Mouse (Mus musculus): ENCODE data around the gene Cdcp1.

Cdcp1 gene

DNA sequence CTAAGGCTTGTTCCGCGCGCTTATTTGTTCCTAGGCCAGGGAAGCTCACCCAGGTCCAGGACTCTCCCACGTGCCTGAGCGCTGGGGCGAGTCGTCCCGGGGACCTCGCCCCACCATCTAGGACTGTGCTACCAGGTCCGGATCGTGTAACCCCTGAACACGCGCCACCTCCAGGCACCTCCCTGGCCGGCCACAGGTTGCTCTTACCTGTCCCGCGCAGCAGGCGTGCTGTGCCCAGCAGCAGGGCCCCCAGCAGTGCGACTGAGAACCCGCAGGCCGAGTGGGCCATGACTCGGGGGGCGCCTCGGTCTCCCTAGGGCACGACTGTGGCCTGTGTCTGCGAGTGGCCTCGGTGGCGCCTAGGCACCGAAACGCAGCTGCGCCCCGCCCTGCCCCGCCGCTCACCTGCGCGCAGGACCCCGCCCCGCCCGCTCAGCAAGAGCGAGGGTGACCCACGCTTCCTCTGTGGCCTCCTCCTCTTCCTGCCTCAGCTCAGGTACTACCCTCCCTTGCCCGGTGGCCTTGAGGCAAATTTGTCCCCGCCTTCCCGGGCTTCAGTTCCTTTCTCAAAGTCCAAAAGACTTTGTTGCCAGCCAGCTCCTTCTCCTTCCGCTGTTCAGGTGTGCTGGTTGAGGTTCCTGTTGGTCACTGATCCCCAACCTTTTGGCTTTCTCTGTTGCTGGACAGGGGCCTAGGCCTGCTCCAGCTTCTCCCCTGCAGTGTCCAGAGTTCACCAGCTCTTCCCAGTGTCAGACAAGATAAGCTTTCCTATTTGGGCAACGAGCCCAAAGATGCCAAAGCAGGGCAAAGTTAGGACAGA, at the start of gene Cdcp1:
Gene Cdcp1 (minus strand): TSS at position 418 of the 820 bp plus-strand sequence.
- DNase-seq: no peak

DNA sequence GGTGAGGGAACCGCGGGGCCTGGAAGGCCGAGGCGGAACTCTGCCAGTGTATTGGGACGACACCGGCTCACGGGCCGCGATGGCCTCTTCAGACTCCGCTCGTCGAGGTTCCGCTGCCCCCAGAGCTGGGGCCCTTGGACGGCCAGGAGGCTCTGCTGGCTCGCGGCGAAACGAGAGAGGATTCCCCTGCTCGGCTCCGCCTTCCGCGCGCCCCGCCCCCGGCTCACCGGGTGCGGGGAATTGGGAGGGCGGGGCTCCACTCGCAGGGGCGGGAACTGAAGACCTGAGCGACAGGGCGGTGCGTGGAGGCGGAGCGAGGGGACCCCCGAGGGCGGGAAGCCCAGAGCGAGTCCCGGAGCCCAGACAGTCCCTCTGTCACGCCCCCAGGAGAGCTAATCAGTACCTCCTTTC, 44.8 kb upstream of the Cdcp1 start, which contains the start of gene Tmem158:
Gene Tmem158 (minus strand): TSS at position 154 of the 411 bp plus-strand sequence.
- peak; percentile 69 for DNase-seq

DNA sequence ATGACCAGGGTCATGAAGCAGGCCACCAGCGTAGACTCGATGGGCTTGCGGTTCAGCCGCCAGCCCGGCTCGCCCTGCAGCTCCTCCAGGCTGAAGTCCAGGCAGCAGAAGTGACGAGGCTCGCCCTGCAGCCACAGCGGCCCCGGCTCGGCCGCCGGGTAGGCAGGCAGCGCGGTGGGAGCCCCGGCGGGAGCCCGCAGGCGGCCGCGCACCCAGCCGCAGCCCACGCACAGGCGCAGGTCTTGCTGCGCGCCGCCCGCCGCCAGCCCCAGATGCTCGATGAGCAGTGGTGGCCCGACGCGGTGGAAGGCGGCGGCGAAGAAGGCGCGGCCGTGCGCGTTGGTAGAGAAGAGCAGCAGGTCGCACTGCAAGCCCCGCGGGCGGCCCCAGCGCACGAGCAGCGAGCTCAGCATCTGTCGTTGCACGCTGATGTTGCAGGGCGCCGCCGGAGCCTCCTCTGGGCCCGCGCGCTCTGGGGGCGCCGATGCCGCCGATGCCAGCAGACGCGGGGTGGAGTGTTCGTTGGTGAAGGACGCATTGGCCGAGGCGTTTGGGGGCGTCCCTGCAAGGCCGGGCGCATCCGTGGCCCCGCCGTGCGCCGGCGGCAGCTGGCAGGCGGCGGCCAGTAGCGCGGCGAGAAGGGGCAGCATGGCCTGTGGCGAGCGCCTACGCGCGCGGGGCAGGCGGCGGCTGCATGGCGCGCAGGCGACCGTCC, 44.2 kb upstream of the Cdcp1 start:
- DNase-seq: no peak

DNA sequence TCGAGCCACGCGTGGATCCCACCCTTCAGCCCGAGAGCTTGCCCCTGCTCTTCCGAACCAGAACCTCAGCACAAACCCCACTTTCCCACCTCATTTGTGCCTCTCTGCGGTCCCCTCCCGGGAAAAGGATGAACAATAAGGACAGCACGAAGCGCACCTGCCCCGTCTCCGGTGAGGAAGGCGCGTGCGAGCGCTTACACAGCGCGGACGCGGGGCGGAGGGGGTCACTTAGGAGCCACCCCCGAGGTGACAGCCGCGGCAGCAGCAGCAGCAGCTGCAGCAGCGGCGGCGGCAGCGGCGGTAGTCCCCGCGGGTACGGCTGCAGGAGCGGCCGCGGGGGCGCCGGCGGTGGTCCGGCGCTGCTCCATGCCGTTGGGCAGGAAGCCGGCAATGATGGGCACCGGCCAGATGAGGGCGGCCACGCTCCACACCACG, 43.6 kb upstream of the Cdcp1 start:
- peak; percentile 73 for DNase-seq

DNA sequence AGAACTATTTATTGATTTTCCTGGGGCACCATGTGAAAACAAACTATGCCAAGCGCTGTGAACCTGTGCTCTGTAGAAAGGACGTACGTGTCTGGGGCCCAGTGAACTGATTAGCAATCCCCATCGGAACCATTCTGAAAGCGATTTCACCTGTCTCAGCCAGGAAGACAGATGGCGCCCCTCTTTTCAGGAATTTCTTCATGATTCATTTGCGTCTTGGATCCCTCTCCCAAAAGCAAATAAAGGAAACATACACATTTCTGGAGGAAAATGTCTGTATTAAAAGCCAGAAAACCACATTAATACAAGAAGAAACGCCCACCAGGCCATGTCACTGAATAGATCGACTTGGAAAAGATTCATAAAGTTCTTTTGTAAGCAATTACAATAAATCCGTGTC, 43.0 kb upstream of the Cdcp1 start:
- DNase-seq: no peak

DNA sequence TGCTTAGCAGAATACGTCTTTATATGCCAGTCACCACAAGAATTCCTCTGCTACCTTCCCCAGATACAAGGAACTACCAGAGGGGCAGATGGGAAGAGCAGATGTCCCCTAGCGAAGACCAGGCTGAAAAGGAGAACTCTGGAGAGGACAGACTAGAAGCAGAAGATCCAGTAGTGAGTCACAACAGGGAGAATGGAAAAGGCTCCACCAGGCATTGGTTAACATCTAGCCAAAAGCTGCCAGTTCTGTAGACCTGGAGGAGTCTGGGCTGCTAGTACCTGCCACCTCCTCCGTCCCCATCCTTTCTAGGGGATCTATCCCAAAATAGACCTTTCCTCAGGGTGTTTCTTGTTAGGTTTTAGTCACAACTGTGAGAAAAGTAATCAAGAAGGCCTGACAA, 39.9 kb upstream of the Cdcp1 start:
- DNase-seq: no peak

DNA sequence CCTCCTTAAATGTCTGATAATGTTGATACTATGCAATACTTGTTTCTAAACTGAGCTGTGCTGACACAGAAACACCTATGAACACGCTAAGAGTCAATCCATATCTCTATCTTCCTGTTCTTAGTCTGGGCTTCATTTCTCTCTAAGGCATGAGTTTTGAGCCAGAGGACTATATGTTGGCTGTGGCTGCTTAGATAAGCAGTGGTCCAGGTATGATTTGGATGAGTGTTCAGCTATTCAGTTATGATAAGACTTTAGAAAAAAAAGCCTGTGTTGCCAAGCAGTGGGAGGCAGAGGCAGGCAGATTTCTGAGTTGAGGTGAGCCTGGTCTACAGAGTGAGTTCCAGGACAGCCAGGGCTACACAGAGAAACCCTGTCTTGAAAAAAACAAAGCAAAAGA, 32.2 kb upstream of the Cdcp1 start:
- DNase-seq: no peak

DNA sequence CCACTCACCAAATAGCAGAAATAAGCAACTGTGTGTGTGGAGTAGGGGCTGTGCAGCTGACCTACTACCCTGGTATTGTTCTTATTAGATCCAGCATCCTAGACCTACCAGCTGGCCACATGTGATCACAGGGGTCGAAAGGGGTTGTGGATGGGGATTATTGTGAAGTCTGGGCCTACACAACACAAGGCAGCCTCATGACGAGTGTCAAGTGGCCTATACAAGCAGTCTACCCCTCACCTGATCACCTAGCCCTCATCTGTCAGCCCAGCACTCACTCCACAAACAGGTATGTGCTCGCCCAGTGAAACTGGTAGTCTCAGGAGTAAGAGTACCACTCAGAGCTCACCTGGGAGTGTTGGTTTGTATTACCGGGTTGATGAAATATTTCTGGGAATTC, 29.3 kb upstream of the Cdcp1 start:
- no peak for DNase-seq

DNA sequence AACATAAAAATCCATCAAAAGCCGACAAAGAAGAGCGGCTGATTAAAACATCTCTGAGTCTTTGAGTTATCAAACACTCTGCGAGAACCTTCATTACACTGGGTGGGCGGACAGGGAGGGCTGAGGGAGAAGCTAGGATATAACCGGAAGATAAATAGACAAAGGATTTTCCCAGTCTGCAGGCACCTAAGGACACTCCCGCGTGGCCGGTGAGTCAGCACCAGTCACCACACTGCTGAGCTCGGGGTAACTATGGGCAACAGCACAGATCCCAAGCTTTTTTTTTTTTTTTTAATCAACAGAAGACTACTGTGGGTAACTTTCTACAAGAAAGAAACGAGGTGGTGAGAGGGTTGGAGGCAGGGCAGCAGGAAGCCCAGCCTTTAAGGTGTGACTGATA, 28.1 kb upstream of the Cdcp1 start:
- DNase-seq: no peak

DNA sequence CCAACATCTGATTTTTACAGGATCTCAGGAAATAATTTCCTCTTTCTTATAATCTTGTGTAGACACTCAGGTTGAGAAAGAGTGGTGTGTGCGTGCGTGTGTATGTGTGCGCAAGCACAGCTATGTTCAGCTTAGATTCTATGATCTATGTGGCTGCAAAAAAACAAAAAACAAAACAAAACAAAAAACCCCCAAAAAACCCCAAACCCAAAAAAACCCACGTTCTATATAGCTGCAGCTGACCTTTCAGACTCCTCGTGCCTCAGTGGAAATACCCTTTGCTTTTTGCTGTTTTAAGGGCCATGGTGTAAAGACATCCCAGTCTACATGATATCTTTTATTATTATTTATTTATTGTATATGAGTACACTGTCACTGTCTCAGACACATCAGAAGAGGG, 25.4 kb upstream of the Cdcp1 start:
- no peak for DNase-seq

DNA sequence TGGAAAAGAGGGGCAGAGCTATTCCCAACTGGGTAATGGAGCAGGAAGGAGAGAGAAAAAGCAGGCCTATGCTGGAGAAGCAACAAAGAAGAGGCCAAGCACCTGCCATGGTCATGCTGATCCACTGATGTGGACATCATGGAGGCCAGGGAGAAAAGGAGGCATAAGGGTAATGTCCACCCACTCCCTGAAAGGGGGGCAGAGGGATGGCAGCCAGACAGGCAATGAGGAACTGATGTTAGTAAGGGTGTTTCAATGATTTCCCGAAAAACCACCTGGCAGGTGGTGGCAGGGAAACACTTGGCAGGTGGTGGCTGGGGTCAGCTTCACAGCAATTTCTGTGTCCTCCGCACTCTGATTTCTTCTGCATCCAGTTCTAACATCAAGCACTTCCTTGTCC, 24.9 kb upstream of the Cdcp1 start:
- DNase-seq: no peak

DNA sequence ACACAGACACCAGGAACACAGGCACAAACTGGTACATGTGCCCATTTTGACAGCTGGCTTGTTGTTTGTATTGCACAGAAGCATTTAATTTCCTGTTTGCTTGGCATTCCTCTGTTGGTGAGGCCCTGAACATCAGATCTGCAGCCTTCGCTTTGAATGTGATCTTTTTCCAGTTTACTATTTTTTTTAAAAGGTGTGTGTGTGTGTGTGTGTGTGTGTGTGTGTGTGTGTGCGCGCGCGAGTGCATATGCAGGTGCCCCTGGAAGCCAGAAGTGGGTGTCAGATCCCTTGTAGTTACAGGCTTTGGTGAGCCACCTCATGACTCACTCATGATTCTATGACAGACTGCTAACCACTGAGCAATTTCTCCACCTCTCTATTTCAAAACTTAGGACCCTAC, 24.4 kb upstream of the Cdcp1 start:
- DNase-seq: no peak

DNA sequence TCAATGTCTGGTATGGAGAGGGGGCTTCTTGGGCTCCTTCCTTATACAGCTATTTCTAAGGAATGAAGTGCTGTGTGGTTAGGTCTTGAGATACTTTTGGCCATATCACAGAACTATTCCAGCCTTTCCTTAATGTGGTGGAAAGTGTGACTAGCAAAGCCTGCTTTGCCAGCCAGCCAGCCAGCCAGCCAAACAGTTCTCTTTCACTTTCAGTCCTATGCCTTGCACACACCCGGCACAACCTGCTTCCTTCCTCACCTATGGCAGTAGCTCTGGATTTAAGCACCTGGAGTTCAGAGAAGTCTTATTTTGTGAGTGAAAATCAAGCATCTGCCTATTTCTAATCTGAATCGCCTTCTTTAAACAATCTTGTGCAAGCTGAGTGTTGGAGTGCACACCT, 23.8 kb upstream of the Cdcp1 start:
- DNase-seq: no peak

DNA sequence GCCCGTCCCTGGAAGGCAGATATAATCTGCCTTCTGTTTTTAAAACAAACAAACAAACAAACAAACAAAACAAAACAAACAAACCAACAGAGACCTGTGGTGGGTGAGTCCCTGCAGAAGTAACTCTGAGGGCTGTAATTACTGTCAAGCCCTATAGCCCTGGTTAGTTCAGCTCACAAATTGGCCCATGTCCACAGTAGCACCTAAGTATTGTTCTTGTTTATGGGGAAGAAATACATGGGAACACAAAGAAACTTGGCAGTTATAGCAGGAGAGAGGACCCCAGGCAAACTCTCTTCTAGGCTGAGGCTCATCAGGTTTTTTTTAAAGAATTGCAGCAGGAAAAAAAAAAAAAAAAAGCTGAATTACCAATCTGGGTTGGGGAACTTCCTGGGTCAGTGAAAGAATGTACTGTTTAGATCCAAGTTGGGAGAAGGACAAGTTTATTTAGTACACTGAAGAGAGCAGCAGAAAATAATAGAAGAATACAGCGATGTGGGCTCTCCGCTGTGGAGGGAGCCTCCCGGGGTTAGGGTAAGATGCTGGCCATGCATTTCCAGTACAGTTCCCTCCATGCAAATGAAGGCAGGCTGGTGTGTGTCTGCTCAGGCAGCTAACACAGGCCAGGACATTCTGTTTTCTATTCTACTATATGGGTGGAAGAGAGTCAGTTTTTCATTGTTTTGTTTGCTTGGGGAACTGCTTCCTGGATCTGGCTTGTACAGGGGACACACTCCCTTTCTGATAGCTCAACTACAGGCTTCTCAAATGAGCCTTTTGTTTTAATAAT, 22.6 kb upstream of the Cdcp1 start:
- no peak for DNase-seq

DNA sequence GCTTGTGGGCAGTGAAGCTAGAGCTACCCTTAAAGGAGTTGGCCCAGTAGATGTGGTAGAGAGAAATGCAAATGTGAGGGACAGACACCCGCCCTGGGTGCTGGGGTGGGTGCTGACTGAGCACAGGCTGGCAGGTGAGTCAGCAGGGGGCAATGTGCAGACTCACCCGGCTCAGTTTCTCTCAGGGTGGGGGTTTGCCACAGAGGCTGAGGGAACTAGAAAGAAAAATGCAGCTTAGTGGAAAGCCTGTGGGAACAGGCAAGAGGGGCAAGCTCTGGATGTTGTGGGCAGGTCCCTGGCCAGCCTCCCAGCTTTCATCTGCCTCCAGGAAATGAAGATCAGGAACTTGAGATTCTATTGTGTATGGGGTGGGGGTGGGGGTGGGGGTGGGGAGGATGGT, 21.9 kb upstream of the Cdcp1 start:
- no peak for DNase-seq

DNA sequence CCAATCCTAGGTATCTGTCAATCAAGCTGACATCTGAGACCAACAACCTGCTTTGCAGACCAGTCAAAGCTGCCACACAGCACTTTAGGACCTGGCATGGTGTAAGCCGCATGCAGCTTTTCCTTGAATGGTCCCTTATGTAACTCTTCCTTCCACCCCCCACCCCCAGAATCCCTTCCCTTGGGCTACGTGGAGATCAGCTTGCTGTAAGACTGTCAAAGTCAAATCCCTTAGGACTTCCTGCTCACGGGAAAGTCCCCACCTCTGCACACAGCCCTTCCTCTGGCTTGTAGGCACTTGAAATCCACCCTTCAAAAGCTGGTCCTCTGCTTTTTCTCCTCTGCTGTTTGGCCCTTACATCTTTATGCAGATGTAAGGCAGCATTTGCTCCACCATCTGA, 19.8 kb upstream of the Cdcp1 start:
- no peak for DNase-seq

DNA sequence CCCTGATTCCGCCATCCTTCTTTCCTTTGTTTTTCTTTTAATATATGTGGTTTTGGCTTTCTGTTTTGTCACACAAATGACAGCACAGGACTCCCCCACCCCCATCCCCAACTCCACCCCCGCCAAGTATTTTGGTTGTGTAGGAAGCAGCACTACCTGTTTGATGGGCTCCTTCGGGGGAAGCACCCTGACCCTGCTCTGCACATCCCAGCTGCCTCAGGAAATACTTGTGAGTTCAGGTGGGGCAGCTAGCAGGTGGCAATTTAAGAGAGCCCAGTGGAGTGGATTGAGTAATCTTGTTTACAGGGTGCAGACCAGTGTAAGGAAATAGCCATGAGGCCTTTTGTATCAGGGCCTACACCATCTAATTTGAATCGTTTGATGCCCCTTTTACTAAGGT, 14.0 kb upstream of the Cdcp1 start:
- no peak for DNase-seq

DNA sequence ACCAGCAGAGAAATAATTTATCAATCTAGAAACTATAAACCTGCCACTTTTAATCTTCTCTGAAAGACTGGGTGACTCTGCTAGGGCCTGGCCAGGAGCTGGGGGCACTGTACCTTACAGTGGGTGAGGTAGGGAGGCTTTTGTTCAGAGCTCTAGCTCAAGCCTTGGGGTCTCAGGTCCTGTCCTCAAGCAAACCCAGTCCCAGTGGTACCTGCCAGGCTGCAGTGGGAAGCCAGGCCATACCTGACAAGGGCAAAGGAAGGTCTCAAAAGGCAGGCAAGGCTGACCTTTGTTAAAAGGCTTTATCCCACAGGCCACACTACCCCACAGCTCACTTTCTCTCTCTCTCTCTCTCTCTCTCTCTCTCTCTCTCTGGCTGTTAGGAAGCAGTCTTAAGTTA, 12.8 kb upstream of the Cdcp1 start:
- no peak for DNase-seq

DNA sequence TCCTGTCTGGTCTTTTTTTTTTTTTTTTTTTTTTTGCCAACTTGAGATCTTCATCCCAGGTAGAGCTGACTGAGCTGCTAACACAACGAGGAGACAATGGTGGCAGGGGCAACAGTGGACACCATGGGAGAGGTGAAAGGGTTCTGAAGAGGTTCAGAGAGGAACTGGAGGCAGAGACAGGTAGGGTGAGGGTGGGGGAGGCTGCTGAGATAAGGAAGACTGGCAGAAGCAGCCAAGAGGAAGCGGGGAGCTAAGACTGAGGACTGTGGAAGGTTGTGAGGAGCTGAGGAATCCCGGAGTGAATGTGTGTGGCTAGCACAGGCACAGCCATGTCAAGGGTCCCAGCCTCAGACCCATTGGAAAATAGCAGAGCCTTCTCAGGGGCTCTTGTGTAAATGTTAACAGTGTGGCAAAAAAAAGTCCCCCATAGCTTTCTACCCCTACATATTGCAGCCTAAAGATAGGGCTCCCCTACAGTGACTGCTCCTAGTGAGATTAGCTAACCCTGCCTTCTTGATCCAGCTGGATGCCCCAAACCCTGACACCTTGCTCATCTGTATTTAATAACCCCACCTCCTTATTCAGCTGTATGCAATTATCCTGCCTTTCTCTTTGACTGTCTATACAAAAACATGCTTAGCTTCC, 11.4 kb upstream of the Cdcp1 start:
- no peak for DNase-seq

DNA sequence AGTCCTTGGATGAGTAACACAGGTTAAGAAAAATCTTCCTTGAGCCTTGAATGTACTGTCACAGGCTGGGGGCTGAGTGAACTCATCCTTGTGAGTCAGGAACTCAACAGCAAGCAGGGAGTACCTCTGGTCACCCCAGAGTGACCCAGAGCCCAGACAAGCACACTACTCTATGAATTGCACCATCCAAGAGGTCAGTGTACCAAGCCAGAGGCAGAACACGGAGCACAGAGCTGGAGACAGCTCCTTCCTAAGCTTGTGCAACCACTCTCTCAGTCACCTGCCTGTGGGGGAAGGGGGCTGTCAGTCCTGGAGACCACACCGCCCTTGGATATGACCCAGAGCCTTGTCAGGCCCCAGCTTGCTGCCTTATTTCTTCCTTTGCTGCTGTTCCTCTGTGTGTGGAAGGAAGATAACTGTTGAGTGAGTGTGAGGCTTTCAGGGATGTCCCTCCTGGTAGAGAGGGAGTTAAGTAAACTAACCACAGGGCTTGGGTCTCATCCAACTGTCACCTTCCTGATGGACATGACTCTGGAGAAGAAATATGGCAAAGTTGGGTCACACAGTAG, 9.1 kb upstream of the Cdcp1 start:
- no peak for DNase-seq

DNA sequence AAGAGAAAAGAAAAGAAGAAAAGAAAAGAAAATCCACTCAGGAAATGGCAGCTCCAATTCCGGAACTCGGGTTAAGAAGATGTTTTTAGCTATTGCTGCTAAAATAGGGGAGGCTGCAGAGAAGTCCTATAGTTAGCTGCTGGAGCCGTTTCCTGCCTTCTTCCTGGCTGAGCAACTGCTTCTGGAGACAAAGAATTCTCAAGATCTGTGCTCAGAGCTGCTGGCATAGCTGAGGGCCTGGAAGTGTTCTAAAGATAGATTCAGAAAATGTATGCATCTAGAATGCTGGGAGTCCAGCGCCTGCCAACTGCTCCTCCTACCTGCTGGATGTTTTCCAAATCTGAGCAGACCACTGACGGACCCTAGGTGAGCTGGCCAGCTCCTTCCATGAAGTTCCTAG, 4.0 kb upstream of the Cdcp1 start:
- DNase-seq: no peak

DNA sequence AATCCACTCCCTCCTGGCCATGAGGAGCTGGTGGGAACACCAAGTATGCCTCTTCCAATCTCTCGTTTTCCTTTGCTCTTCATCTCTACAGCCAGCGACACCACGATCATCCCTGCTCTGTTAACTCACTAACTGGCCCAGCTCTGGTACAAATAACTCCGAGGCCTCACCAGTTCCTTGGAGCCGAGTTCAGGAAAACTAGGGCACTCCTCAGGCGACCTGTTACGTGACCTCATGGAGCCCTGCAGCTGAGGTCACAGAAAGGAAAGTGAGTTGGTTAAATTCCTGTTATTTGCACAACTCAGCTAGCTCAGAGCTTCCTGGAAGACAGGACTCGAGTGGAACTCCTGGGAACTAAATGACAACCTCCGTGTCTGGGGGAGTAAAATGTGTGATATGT, 2.5 kb downstream of the Cdcp1 start:
- DNase-seq: no peak

DNA sequence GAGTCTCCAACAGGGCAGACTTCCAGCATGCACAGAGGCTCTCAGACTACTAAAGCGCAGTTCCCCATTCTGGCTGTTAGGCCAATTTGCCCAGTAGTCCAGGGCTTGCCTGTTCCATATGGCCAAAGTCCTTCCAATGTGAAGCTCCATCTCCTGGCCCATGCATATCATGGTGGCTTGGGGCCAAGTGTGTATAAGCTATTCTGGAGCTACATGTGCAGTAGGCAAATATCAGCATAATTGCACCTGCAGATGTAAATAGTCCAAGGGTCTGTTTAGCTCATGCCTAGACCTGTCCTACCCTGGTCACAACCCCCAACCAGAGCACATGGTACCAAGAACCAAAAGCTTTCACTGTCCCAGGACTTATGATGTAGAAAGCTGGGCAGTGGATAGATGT, 7.9 kb downstream of the Cdcp1 start:
- DNase-seq: peak; percentile 5

Measured in cerebellum, adult 11-12 months (tissue).